Mouse (Mus musculus): ENCODE data around the gene C530025M09Rik. TPM values are rescaled to one million over a fixed set of nuclear protein-coding genes. Genes with fewer than 3 reads are reported as not detected.
A peak's percentile ranks its signal among the peaks of the same experiment; 100 is the strongest.

Gene C530025M09Rik
- polyA plus RNA-seq (2016; fragmentation: Nextera tagmentation; extraction: Ambion mirVana) = 0.52 and 0.81 TPM in 2 replicates

DNA sequence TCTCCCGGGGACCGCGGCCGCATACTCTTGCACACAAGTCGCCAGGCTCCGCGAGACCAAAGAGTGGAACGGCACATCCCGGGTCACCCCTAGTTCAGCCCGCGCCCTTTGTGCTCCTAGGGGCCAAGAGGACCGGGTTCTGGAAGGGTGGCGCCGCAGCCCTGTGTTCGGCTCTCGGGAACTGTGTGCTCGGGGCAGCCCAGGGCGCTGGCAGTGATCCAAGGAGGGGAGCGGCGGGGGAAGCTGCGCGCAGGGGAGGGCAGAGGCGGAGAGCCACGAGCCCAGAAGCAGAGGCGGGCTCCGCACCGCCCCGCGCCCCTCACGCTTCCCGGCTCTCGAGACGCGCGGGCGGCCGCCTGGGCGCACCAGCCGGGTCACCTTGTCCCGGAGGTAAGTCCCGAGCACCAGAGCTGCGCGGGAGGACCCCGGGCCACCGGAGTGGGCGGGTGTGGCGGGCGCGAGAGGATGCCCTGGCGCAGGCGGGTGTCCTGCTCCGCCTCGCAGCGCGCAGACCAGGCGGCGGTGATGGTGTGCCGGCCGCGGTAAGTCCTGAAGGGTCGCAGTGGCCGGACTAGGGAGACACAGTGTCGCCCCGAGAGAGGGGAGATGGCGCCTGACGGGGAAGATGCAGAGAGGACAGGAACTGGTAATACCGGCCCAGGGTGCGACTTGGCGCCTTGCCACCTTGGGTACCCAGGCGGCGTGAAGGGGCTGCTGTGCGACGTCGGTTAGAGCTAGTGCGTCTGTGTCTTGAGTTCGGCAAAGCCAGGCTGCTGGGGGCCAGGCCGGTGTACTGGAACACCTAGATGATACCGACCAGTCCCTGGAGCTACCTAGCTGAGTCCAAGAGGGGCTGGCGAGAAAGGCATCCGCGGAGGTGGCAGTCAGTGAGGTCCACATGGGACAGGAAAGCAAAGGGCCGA, at the start of gene C530025M09Rik:
Gene C530025M09Rik, minus strand, starts transcription at position 678 of the 923 bp plus-strand sequence.
- peaks cover 45% of the 10 kb centered on the region for H3K27me3 ChIP-seq
- WGBS = under 1% methylated on average over 82 of the region's 82 CpGs
- H3K4me3 ChIP-seq = peak within 1 kb of the TSS; percentile 59
- H3K9me3 ChIP-seq = no peaks in the 10 kb centered on the region
- no peaks in the 10 kb centered on the region for H3K36me3 ChIP-seq
- H3K4me1 ChIP-seq = 0 out of 2 replicates have a peak, but pooled peaks cover 4% of the 10 kb centered on the region
- peak; percentile 77 for ATAC-seq (ENCODE audit: insufficient number of reproducible peaks, insufficient read depth, low FRiP score, low TSS enrichment)
- H3K27ac ChIP-seq = no peak within 1 kb of the TSS
- peak within 1 kb of the TSS; percentile 49 for H3K9ac ChIP-seq
- peak within 1 kb of the TSS; percentile 99 for H3K4me2 ChIP-seq (replicated peaks)

DNA sequence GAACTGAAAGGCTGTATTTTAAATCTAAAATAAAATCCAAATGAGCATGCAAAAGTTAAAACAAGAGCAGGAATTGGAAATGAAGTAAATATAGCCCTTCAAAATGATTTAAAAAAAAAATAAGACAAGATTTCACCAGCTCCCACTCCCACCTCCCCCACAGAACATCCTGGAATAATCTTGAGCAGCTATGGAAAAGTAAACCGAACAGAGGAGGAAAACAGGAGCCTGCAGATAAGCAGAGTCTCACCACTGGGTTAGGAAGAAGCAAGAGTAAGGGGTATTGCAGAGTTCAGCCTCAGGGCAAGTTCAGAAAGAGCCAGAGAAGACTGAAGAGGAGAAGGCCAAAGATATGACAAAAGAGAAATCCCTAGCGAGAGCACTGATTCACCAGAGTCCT, 46.9 kb upstream of the C530025M09Rik start:
- H3K9me3 ChIP-seq = no peaks in the 10 kb centered on the region
- 51% methylated on average over 2 of the region's 2 CpGs for WGBS
- H3K36me3 ChIP-seq = no peaks in the 10 kb centered on the region
- no peak overlapping the region for H3K4me3 ChIP-seq
- H3K4me2 ChIP-seq (replicated peaks) = no peak overlapping the region
- no peak overlapping the region for H3K27ac ChIP-seq
- ATAC-seq (ENCODE audit: insufficient number of reproducible peaks, insufficient read depth, low FRiP score, low TSS enrichment) = no peak
- H3K9ac ChIP-seq = no peak overlapping the region
- no peaks in the 10 kb centered on the region for H3K4me1 ChIP-seq
- no peaks in the 10 kb centered on the region for H3K27me3 ChIP-seq

GRCm38 (mm10) chr2:149873346-149873745, 42.3 kb upstream of the C530025M09Rik start:
- Histone ChIP-seq H3K4me3 (no peak overlapping the region), H3K4me2 (replicated peaks) (no peak overlapping the region), H3K9me3 (no peaks in the 10 kb centered on the region), H3K9ac (no peak overlapping the region), H3K36me3 (no peaks in the 10 kb centered on the region), H3K27me3 (no peaks in the 10 kb centered on the region), H3K27ac (no peak overlapping the region), H3K4me1 (no peaks in the 10 kb centered on the region)
- WGBS = 87% methylated on average over 3 of the region's 3 CpGs
- ATAC-seq (ENCODE audit: insufficient number of reproducible peaks, insufficient read depth, low FRiP score, low TSS enrichment) = no peak

DNA sequence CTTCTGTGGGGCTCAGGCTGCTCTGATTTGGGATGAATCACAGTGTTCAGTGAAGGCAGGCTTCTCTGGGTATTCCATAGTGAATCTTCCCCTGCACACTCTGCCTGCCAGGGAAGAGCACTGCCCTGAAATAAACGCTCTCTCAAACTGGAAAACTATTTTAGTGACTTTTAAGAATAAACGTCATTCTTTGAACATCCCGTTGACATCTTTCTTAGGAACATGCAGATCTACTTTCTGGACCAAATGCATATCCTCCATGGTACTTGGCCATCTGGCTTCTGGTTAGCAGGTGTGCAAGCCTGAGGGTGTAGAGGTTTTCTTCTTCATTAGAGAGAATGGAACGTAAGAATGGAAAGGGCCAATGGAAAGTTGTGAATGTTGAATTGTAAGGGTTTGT, 41.5 kb upstream of the C530025M09Rik start:
- no peaks in the 10 kb centered on the region for H3K4me1 ChIP-seq
- H3K27ac ChIP-seq = no peak overlapping the region

GRCm38 (mm10) chr2:149870496-149870895, 39.5 kb upstream of the C530025M09Rik start:
- ATAC-seq (ENCODE audit: insufficient number of reproducible peaks, insufficient read depth, low FRiP score, low TSS enrichment) = no peak
- no peaks in the 10 kb centered on the region for H3K36me3 ChIP-seq
- 58% methylated on average over 2 of the region's 2 CpGs for WGBS

More for the DNA sequence above, 41.5 kb upstream of the C530025M09Rik start:
- no peak overlapping the region for H3K4me2 ChIP-seq (replicated peaks)
- no peak for ATAC-seq (ENCODE audit: insufficient number of reproducible peaks, insufficient read depth, low FRiP score, low TSS enrichment)
- no peaks in the 10 kb centered on the region for H3K36me3 ChIP-seq
- H3K27me3 ChIP-seq = no peaks in the 10 kb centered on the region
- 85% methylated on average over 4 of the region's 4 CpGs for WGBS
- no peak overlapping the region for H3K9ac ChIP-seq
- no peak overlapping the region for H3K4me3 ChIP-seq
- no peaks in the 10 kb centered on the region for H3K9me3 ChIP-seq

GRCm38 (mm10) chr2:149865914-149866435, 35.0 kb upstream of the C530025M09Rik start:
- H3K36me3 ChIP-seq = no peaks in the 10 kb centered on the region
- no peaks in the 10 kb centered on the region for H3K9me3 ChIP-seq
- no peak overlapping the region for H3K4me2 ChIP-seq (replicated peaks)
- no peaks in the 10 kb centered on the region for H3K4me1 ChIP-seq
- H3K27me3 ChIP-seq = no peaks in the 10 kb centered on the region
- no peak for ATAC-seq (ENCODE audit: insufficient number of reproducible peaks, insufficient read depth, low FRiP score, low TSS enrichment)
- no peak overlapping the region for H3K4me3 ChIP-seq
- 68% methylated on average over 5 of the region's 5 CpGs for WGBS
- no peak overlapping the region for H3K9ac ChIP-seq
- no peak overlapping the region for H3K27ac ChIP-seq

More at GRCm38 (mm10) chr2:149870496-149870895, 39.5 kb upstream of the C530025M09Rik start:
- Histone ChIP-seq H3K27me3 (no peaks in the 10 kb centered on the region), H3K4me3 (no peak overlapping the region), H3K27ac (no peak overlapping the region), H3K9ac (no peak overlapping the region), H3K4me2 (replicated peaks) (no peak overlapping the region), H3K4me1 (no peaks in the 10 kb centered on the region), H3K9me3 (no peaks in the 10 kb centered on the region)

GRCm38 (mm10) chr2:149861002-149861401, 30.0 kb upstream of the C530025M09Rik start:
- Histone ChIP-seq H3K36me3 (no peaks in the 10 kb centered on the region), H3K9ac (no peak overlapping the region), H3K9me3 (no peaks in the 10 kb centered on the region), H3K27me3 (no peaks in the 10 kb centered on the region), H3K4me1 (no peaks in the 10 kb centered on the region), H3K27ac (no peak overlapping the region), H3K4me2 (replicated peaks) (no peak overlapping the region), H3K4me3 (no peak overlapping the region)
- no peak for ATAC-seq (ENCODE audit: insufficient number of reproducible peaks, insufficient read depth, low FRiP score, low TSS enrichment)
- 89% methylated on average over 3 of the region's 3 CpGs for WGBS

- Histone ChIP-seq H3K4me3 (no peak overlapping the region), H3K4me2 (replicated peaks) (no peak overlapping the region), H3K9me3 (no peaks in the 10 kb centered on the region), H3K4me1 (no peaks in the 10 kb centered on the region), H3K27ac (no peak overlapping the region), H3K9ac (no peak overlapping the region), H3K27me3 (no peaks in the 10 kb centered on the region), H3K36me3 (no peaks in the 10 kb centered on the region)
- ATAC-seq (ENCODE audit: insufficient number of reproducible peaks, insufficient read depth, low FRiP score, low TSS enrichment) = no peak
- 62% methylated on average over 4 of the region's 4 CpGs for WGBS
These were observed 17.8 kb upstream of the C530025M09Rik start for GRCm38 (mm10) chr2:149848778-149849177.

DNA sequence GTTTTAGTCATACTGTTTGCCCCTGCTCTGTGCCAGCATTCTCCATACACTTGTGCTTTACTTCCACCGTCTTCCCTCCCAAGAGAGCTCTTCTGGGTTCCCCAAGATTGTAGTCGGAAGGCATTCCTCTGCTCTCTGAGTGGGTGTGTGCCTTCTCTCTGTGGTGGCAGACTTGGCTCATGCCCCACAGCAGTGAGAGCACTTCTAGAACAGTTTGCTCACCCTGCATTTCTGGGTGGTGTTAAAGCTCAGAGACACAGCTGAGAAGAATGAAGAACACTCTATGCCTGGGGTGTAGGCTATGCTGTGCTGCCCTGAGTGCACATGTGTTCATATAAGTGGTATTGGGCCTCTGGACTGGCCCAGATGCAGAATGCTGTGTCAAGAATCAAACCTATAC, 13.6 kb upstream of the C530025M09Rik start:
- H3K36me3 ChIP-seq = no peaks in the 10 kb centered on the region
- H3K27me3 ChIP-seq = no peaks in the 10 kb centered on the region
- no peak overlapping the region for H3K4me2 ChIP-seq (replicated peaks)
- H3K9ac ChIP-seq = no peak overlapping the region
- ATAC-seq (ENCODE audit: insufficient number of reproducible peaks, insufficient read depth, low FRiP score, low TSS enrichment) = no peak
- H3K4me3 ChIP-seq = no peak overlapping the region
- no peaks in the 10 kb centered on the region for H3K9me3 ChIP-seq
- no peaks in the 10 kb centered on the region for H3K4me1 ChIP-seq
- WGBS = 81% methylated on average over 2 of the region's 2 CpGs
- H3K27ac ChIP-seq = no peak overlapping the region

DNA sequence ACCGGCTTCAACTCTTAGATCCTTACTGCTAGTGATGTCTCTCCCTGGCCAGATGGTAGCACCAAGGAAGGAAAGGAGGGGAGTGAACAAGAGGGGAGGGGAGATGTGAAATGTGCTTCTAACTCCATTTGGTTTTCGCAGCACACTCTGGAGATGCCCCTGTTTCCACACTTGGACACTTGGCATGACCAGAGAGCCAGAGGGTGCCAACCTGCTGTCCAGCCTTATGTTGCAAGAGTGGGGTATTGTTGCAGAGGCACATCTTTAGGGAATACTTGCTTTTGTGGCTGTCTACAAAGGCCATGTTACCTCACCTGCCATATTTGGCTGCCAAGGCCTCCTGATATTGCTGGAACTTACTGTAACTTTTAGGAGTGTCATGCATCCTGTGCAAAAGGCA, 8.7 kb upstream of the C530025M09Rik start:
- ATAC-seq (ENCODE audit: insufficient number of reproducible peaks, insufficient read depth, low FRiP score, low TSS enrichment) = no peak
- H3K4me1 ChIP-seq = no peaks in the 10 kb centered on the region
- no peak overlapping the region for H3K9ac ChIP-seq
- 79% methylated on average over 2 of the region's 2 CpGs for WGBS
- H3K4me3 ChIP-seq = no peak overlapping the region
- no peaks in the 10 kb centered on the region for H3K9me3 ChIP-seq
- H3K4me2 ChIP-seq (replicated peaks) = no peak overlapping the region
- H3K36me3 ChIP-seq = no peaks in the 10 kb centered on the region
- H3K27ac ChIP-seq = no peak overlapping the region
- no peaks in the 10 kb centered on the region for H3K27me3 ChIP-seq

DNA sequence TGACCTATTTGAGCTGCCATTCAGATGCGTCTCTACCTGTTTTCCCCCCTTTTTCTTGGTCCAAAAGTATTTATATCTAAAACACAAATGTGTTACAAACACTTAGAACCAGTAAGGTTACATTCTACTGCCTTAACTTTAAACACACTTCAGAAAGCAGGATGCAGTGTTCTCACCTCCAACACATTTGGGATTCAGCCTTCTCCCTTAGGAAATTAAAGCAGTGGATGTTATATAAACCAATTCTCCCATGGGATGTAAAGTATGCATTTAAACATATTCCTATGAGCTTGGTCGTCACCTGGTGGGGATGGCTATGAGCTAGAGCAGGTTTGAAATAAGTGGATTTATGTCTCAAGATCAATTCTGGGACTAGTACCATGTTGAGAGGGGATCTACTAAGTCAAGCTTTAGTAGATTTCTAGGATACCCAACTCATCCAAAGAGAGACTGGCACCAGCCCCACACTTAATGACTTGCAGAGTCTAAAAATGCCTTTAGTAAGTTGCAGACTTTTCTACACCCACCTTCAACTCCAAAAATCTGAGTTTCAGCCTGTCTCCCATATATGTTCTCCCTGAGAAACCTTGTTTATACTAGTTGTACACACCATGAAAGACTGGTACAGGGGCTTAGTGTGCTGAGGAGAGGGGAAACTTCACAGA, 5.6 kb upstream of the C530025M09Rik start:
- Histone ChIP-seq H3K9me3 (no peaks in the 10 kb centered on the region), H3K4me2 (replicated peaks) (no peak overlapping the region), H3K4me3 (no peak overlapping the region), H3K36me3 (no peaks in the 10 kb centered on the region), H3K27me3 (peaks cover 19% of the 10 kb centered on the region), H3K4me1 (no peaks in the 10 kb centered on the region), H3K9ac (no peak overlapping the region), H3K27ac (no peak overlapping the region)
- ATAC-seq (ENCODE audit: insufficient number of reproducible peaks, insufficient read depth, low FRiP score, low TSS enrichment) = no peak
- WGBS = 74% methylated on average over 2 of the region's 2 CpGs
